Mouse (Mus musculus): ENCODE data around the gene Rabl6.

The Rabl6 gene

DNA sequence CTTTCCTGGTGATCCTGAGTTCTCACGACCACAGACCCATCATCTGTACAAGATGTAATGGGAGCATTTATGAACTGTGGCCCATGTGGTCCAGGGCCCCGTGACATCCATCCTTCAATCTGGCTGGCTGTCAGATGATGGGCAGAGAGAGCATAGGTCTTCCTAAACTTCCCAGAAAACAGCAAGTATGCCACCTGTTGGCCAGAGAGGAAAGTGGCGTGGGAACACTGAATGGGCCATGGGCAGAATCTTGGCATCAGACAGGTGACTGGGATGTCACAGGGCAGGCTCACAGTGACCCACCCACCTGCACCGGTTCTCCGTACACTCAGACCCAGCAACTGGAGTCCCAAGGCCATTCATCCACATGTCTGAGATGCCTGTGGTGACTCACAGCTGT, 57.1 kb downstream of the Rabl6 start:
- no peaks in the 10 kb centered on the region for H3K36me3 ChIP-seq (ENCODE audit: control insufficient read depth, insufficient read depth, low read length, poor library complexity, severe bottlenecking)
- peak; percentile 69 for DNase-seq (ENCODE audit: low read depth, low spot score)
- no peaks in the 10 kb centered on the region for H3K27me3 ChIP-seq (ENCODE audit: control insufficient read depth, insufficient read depth, low read length, poor library complexity, severe bottlenecking)

DNA sequence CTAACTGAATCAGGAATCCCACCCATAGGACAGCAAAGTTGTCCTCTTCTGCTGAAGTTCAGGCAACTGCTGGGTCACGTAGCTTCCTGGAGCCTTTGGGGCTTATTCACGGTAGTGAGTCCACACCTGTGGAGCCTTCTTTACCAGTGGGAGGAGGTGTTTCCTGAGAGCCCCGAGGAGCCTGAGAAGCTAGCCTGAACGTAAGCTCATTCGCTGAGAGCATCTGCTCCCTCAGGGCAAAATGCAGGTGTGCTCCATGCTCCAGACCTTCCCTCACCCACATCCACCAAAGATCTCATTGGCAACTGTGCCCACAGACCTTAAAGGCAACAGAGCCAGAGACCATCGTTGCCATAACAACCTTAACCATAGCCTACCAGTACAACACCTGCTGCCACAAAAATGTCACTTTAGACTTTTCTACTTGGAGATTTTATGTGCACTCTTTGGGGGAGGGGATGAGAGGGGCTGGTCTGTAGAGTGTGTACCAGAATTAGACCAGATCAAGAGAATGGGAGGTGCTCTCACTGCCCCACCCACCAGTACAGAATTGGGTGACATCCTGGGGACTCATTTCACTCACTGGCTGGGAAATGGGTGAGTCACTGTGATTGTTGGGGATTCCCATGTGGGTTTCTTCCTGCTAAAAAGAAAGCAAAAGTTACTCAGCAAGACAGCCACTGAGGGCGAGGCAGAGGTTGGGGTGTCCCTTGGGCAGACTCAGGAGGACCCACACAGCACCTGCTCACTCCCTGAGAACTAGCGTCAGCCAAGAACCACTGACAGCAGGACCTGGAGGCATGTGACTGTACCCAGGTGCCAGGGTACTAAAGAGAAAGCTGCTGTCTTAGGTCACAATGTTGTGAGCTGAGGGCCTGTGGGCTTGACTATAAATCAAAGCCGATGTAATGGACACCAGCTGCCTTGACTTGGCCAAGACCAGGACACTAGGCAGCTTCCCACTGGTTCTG, 59.0 kb downstream of the Rabl6 start:
- no peaks in the 10 kb centered on the region for H3K27me3 ChIP-seq (ENCODE audit: control insufficient read depth, insufficient read depth, low read length, poor library complexity, severe bottlenecking)
- DNase-seq (ENCODE audit: low read depth, low spot score) = peak; percentile 86
- H3K36me3 ChIP-seq (ENCODE audit: control insufficient read depth, insufficient read depth, low read length, poor library complexity, severe bottlenecking) = no peaks in the 10 kb centered on the region

DNA sequence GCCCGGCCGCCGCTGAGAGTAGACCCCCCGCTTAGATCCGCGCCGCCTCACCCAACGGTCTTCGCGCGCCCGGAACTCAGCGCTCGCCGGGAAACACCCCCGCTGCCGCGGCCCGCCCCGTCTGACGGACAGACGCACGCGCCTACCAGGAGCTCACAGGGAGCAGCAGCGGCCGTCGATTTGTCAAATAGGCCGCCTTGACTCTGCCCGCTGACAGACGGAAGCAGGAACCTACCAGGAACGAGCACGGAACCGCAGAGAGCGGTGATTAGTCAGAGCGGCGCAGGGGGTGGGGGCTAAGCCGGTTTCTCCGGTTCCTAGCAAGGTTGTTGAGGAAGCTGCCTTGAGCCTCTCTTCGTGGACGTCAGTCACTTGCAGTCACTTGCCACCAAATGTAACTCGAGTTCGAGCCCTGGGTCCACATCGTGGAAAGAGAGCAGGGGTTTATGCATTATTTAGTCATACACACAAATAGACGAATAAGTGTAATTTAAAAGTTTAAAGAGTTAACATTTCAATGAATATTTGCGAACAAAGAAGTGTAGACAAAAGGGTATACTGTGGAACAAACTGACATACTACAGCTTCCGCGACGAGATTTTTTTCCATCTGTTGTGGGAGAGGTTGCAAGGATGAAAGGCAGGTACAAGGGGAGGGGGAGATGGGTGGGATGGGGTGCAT, 61.4 kb downstream of the Rabl6 start, which contains the start of gene Traf2:
TSS of gene Traf2 (minus strand) at position 130 of the 681 bp plus-strand sequence.
- DNase-seq (ENCODE audit: low read depth, low spot score) = peak; percentile 99
- no peaks in the 10 kb centered on the region for H3K36me3 ChIP-seq (ENCODE audit: control insufficient read depth, insufficient read depth, low read length, poor library complexity, severe bottlenecking)
- H3K27me3 ChIP-seq (ENCODE audit: control insufficient read depth, insufficient read depth, low read length, poor library complexity, severe bottlenecking) = no peaks in the 10 kb centered on the region

DNA sequence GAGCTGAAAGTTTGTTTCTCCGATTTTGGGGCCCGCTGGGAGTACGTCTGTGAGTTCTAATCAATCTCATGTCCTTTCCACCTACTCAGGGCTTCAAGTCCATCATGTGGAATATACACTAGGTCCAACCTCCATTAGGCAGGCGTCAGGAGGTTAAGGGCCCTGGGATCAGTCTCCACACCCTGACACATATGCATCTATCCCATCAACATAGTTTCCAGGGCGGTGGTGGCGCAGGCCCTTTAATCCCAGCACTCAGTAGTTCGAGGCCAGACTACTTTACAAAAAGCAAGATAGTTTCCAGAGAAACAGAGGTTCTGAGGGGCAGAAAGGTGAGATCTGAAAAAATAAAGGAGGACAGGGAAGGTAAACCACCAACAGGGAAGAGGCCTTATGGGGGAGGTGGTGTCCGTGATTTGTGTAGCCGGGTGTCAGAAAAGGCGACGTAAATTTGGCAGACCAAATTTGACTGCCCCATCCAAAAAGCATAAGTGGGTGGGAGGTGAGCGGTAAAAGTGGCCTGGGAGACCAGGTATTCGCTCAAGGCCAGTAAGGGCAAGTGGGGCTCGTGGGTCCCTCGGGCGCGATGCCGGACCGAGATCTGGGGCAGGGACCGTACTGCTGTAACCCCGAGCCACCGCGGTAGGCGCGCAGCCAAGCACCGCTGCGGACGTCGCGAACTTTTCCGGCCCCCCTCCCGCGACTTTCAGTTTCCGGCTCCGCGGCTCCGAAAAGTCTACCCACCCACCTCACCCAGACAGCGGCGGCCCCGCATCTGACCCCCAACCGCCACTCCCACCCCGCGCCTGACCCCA, 62.1 kb downstream of the Rabl6 start:
- Histone ChIP-seq H3K36me3 (ENCODE audit: control insufficient read depth, insufficient read depth, low read length, poor library complexity, severe bottlenecking) (no peaks in the 10 kb centered on the region), H3K27me3 (ENCODE audit: control insufficient read depth, insufficient read depth, low read length, poor library complexity, severe bottlenecking) (no peaks in the 10 kb centered on the region)
- DNase-seq (ENCODE audit: low read depth, low spot score) = no peak

DNA sequence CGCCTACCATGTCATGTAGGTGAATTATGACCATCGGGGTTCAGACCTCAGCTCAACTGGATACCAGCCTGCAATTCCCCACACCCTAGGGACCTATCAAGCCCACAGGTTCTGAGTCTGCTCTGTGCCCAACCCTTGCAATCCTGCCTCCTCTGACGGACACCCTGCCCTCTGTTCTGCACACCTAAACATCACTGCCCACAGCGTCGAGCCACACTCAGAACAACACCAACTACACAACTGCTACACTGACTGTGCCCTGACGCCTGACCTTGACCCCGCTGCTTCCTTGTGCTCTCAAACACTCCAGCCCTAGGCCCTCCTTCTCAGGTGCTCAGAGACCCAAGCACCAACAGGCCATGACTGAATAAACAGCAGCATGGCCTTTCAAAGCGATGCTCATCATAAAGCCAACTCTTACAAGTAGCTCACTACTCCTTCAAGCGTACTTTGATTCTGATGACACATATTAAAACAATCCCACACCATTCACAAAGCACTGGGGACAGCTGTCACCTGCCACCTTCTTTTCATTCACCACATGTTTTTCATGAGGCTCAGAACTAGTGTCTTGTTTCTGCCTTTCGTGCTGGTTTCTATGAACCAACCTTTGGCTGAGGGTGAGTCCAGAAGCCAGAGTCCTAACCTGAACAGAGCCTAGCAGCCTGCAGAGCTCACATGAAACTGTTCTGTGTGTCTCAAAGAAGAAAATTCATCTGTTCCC, 66.5 kb downstream of the Rabl6 start:
- DNase-seq (ENCODE audit: low read depth, low spot score) = no peak
- H3K36me3 ChIP-seq (ENCODE audit: control insufficient read depth, insufficient read depth, low read length, poor library complexity, severe bottlenecking) = peaks cover 1% of the 10 kb centered on the region; the same call in 1 of the 2 replicates
- H3K27me3 ChIP-seq (ENCODE audit: control insufficient read depth, insufficient read depth, low read length, poor library complexity, severe bottlenecking) = no peaks in the 10 kb centered on the region

DNA sequence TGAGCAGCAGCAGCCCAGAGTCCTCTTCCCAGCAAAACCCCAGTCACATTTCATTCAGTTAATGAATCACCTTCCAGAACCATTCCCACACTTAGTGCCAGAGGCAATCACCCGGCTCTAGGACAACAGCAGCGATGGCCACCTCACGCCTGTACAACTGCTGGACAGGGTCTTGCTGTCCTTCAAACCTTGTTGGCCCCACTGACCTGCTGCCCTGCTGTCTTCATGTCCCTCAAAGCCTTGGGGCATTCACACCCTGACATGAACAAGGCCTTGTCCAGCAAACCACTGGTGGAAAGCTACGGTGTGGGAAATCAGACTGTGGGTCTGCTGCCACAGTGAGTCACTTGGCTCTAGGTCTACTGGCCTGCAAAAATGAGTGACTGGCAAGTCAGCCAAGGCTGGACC, 67.8 kb downstream of the Rabl6 start:
- DNase-seq (ENCODE audit: low read depth, low spot score) = no peak
- H3K27me3 ChIP-seq (ENCODE audit: control insufficient read depth, insufficient read depth, low read length, poor library complexity, severe bottlenecking) = no peaks in the 10 kb centered on the region
- peaks cover 1% of the 10 kb centered on the region for H3K36me3 ChIP-seq (ENCODE audit: control insufficient read depth, insufficient read depth, low read length, poor library complexity, severe bottlenecking)

DNA sequence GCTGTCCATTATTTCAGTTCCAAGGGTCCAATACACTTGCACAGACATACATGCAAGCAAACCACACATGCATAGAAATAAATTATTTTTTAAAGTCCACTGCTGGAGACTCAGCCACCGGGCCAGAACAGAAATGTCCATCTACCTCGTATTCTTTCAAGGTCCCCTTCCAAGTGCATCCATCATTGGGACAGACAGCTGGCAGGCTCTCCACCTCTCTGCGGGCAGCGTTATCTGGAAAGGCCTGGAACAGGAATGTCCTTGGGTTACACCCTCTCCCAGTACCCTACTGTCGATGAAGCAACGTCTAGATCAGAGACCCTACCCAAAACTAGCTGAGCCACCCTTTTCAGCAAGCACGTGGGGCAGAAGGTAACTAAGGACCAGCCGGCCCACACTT, 71.8 kb downstream of the Rabl6 start:
- Histone ChIP-seq H3K27me3 (ENCODE audit: control insufficient read depth, insufficient read depth, low read length, poor library complexity, severe bottlenecking) (no peaks in the 10 kb centered on the region), H3K36me3 (ENCODE audit: control insufficient read depth, insufficient read depth, low read length, poor library complexity, severe bottlenecking) (peaks cover 1% of the 10 kb centered on the region)
- DNase-seq (ENCODE audit: low read depth, low spot score) = no peak

DNA sequence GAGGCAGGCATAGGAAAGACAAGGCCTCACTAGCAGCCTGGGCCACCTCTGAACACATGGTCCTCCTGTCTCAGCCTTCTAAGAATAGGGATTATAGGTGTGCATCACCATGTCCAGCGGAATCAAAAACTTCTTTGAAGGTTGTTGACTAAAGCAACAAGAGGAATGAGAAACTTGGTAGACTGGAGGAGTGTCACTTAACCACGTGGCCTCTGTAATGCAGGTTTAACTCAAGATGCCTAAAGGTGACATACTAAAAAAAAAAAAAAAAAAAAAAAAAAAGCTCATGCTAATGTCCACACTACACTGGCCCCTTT, 73.5 kb downstream of the Rabl6 start:
- Histone ChIP-seq H3K27me3 (ENCODE audit: control insufficient read depth, insufficient read depth, low read length, poor library complexity, severe bottlenecking) (no peaks in the 10 kb centered on the region), H3K36me3 (ENCODE audit: control insufficient read depth, insufficient read depth, low read length, poor library complexity, severe bottlenecking) (peaks cover 3% of the 10 kb centered on the region)
- DNase-seq (ENCODE audit: low read depth, low spot score) = no peak

DNA sequence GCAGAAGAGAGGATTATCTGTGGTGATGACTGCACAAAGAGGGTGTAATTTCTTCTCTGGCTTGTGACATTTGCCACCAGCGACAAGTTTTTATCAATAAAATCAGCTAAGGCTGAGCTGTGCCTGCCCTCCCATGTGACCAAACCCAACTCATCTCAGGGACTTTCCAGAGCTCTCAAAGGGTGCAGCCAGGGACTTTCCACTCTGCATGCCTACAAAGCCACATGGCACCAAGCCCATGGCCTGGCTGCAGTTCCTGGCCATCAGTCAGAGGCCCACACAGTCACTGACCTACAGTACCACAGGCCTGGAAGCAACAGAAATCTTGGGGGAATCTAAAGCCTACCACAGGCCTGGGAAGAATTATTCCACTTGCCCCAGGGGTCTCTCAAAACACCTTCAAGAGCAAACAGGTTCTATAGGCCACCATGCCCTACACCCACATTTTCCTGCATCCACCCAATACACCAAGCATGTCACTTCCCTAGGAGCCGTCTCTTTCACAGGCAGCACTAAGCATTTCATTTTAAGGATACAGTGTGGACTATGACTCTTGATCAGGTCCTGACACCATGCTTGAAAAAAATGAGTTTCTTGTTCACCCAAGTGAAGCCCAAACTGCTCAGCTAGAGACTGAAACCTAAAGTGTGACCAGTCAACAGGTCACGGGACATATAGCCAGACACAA, 74.0 kb downstream of the Rabl6 start:
- DNase-seq (ENCODE audit: low read depth, low spot score) = peak; percentile 91
- peaks cover 3% of the 10 kb centered on the region for H3K36me3 ChIP-seq (ENCODE audit: control insufficient read depth, insufficient read depth, low read length, poor library complexity, severe bottlenecking)
- H3K27me3 ChIP-seq (ENCODE audit: control insufficient read depth, insufficient read depth, low read length, poor library complexity, severe bottlenecking) = no peaks in the 10 kb centered on the region

DNA sequence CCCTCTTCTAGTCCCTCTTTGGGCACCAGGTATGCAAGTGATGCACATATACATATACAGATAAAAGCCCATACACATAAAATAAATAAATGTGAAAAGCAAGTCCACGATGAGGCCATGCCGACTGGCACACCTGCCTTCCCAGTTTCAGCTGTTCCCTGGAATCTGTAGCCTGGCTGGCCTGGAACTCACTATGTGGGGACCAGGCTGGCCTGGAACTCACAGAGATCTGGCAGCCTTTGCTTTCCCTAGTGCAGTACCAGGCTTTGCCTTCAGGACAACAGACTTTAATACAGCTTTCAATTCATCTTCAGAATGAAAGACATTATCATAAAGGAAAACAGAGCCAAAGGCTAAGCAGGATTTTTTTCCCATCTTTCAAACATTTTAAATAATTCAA, 74.6 kb downstream of the Rabl6 start:
- no peaks in the 10 kb centered on the region for H3K27me3 ChIP-seq (ENCODE audit: control insufficient read depth, insufficient read depth, low read length, poor library complexity, severe bottlenecking)
- H3K36me3 ChIP-seq (ENCODE audit: control insufficient read depth, insufficient read depth, low read length, poor library complexity, severe bottlenecking) = peaks cover 9% of the 10 kb centered on the region
- DNase-seq (ENCODE audit: low read depth, low spot score) = no peak
